Mouse (Mus musculus) adrenal gland, postnatal 36 days (tissue): ENCODE measurements at regions not wholly inside any gene's neighbourhood (a gene's known extent, or its start where the extent isn't known, plus 50 kb on each side); places are given as distances from the start of the nearest gene placed in this dataset.

ENCODE experiments used
- DNase-seq, 2 experiments: peaks; one replicate each; pipeline ENCODE4 v3.0.0; 2021; ENCODE audit warnings: mixed read lengths in 1 of 2

- DNase-seq, result no peak
Measured at GRCm38 (mm10) chr5:47522161-47522942, 460.6 kb upstream of the Slit2 start.

GRCm38 (mm10) chr5:47528671-47529070 is 454.3 kb upstream of the Slit2 start:
- DNase-seq, result no peak

GRCm38 (mm10) chr5:47537532-47537931 is 445.4 kb upstream of the Slit2 start:
- DNase-seq, result no peak

GRCm38 (mm10) chr5:47542248-47542647 is 440.7 kb upstream of the Slit2 start:
- no peak for DNase-seq

GRCm38 (mm10) chr5:47556717-47557116 is 426.2 kb upstream of the Slit2 start:
- DNase-seq, result no peak

GRCm38 (mm10) chr5:47557152-47557800 is 425.7 kb upstream of the Slit2 start:
- no peak for DNase-seq
